In genomic region chr1:92361677-92362076, GRCm38 (mm10) we compare ENCODE assay signal across 20 mouse cellular contexts.
DNase-seq lines count a peak whose midpoint lies in the region; ATAC-seq lines count a peak whose summit lies in the region.
"Had no signal": no experiment of that assay in that cellular context is flagged by ENCODE, and none has a peak within 500 bp of the region (broad histone marks: within the 10 kb centered on the region; RNA-seq: fewer than 3 reads in every experiment).

No protein-coding gene starts in this region.

- H3K4me1 ChIP-seq in forebrain, embryonic 16.5 days (replicated peaks; ENCODE audit: control insufficient read depth, insufficient read depth, low read length): no peaks in the 10 kb centered on the region
- H3K4me1 ChIP-seq in forebrain, embryonic 13.5 days: 0 out of 2 replicates have a peak, but pooled peaks cover 6% of the 10 kb centered on the region
- peaks cover 29% of the 10 kb centered on the region for H3K4me1 ChIP-seq in neural tube, embryonic 13.5 days (replicated peaks)
- peaks cover 9% of the 10 kb centered on the region for H3K4me1 ChIP-seq in midbrain, embryonic 16.5 days (ENCODE audit: control insufficient read depth, insufficient read depth, low read length)
- H3K4me1 ChIP-seq: intestine, embryonic 15.5 days; limb, embryonic 10.5 days had no signal

- H3K27ac ChIP-seq in forebrain, embryonic 16.5 days (ENCODE audit: low read length): peak overlapping the region; percentile 20
- H3K27ac ChIP-seq in forebrain, embryonic 13.5 days: no peak overlapping the region
- peak overlapping the region; percentile 79 for H3K27ac ChIP-seq in neural tube, embryonic 13.5 days (replicated peaks)
- H3K27ac ChIP-seq in midbrain, embryonic 16.5 days (ENCODE audit: low read length): peak overlapping the region; percentile 58
- H3K27ac ChIP-seq: heart, embryonic 13.5 days; intestine, embryonic 15.5 days; limb, embryonic 10.5 days had no signal

- H3K36me3 ChIP-seq in forebrain, embryonic 16.5 days (ENCODE audit: control insufficient read depth, insufficient read depth): no peaks in the 10 kb centered on the region
- H3K36me3 ChIP-seq in forebrain, embryonic 13.5 days (ENCODE audit: poor library complexity, severe bottlenecking): no peaks in the 10 kb centered on the region
- no peaks in the 10 kb centered on the region for H3K36me3 ChIP-seq in neural tube, embryonic 13.5 days
- H3K36me3 ChIP-seq in midbrain, embryonic 16.5 days (ENCODE audit: control insufficient read depth, insufficient read depth, low read length): no peaks in the 10 kb centered on the region
- H3K36me3 ChIP-seq: heart, embryonic 13.5 days; intestine, embryonic 15.5 days; limb, embryonic 10.5 days had no signal

- H3K27me3 ChIP-seq in forebrain, embryonic 16.5 days (replicated peaks; ENCODE audit: control insufficient read depth, insufficient read depth, low read length): no peaks in the 10 kb centered on the region
- no peaks in the 10 kb centered on the region for H3K27me3 ChIP-seq in forebrain, embryonic 13.5 days
- no peaks in the 10 kb centered on the region for H3K27me3 ChIP-seq in neural tube, embryonic 13.5 days
- no peaks in the 10 kb centered on the region for H3K27me3 ChIP-seq in midbrain, embryonic 16.5 days (ENCODE audit: control insufficient read depth, insufficient read depth, low read depth, low read length)
- H3K27me3 ChIP-seq: intestine, embryonic 15.5 days had no signal

- no peaks in the 10 kb centered on the region for H3K9me3 ChIP-seq in forebrain, embryonic 16.5 days (ENCODE audit: control insufficient read depth, low read length)
- H3K9me3 ChIP-seq in forebrain, embryonic 13.5 days (replicated peaks): no peaks in the 10 kb centered on the region
- no peaks in the 10 kb centered on the region for H3K9me3 ChIP-seq in neural tube, embryonic 13.5 days
- no peaks in the 10 kb centered on the region for H3K9me3 ChIP-seq in midbrain, embryonic 16.5 days (replicated peaks; ENCODE audit: control insufficient read depth, low read length, poor library complexity, severe bottlenecking)
- H3K9me3 ChIP-seq: heart, embryonic 13.5 days; intestine, embryonic 15.5 days; limb, embryonic 10.5 days had no signal

- WGBS in forebrain, embryonic 16.5 days: 52% methylated on average over 7 of the region's 7 CpGs
- WGBS in forebrain, embryonic 13.5 days: 63% methylated on average over 7 of the region's 7 CpGs
- 52% methylated on average over 7 of the region's 7 CpGs for WGBS in neural tube, embryonic 13.5 days
- 48% methylated on average over 7 of the region's 7 CpGs for WGBS in midbrain, embryonic 16.5 days

- ATAC-seq in forebrain, embryonic 16.5 days: 0 out of 2 replicates have a peak, but pooled peaks have one; percentile 33
- no peak for ATAC-seq in forebrain, embryonic 13.5 days
- ATAC-seq in neural tube, embryonic 13.5 days (ENCODE audit: low read depth): peak; percentile 44; the same call in 1 of the 2 replicates
- ATAC-seq in midbrain, embryonic 16.5 days: 0 out of 2 replicates have a peak, but pooled peaks have one; percentile 33
- no peak for ATAC-seq in CD4-positive, CD25-positive, alpha-beta regulatory T cell, adult 4 months
- ATAC-seq: intestine, embryonic 15.5 days; liver, postnatal 0 days had no signal

- no peak overlapping the region for H3K9ac ChIP-seq in forebrain, embryonic 16.5 days (replicated peaks; ENCODE audit: low read depth, low read length)
- H3K9ac ChIP-seq in forebrain, embryonic 13.5 days: no peak overlapping the region
- no peak overlapping the region for H3K9ac ChIP-seq in neural tube, embryonic 13.5 days
- no peak overlapping the region for H3K9ac ChIP-seq in midbrain, embryonic 16.5 days (ENCODE audit: low read depth, low read length)
- H3K9ac ChIP-seq: heart, embryonic 13.5 days; intestine, embryonic 15.5 days; liver, postnatal 0 days had no signal

- H3K4me2 ChIP-seq in forebrain, embryonic 16.5 days (ENCODE audit: low read length): no peak overlapping the region
- H3K4me2 ChIP-seq in forebrain, embryonic 13.5 days: no peak overlapping the region
- no peak overlapping the region for H3K4me2 ChIP-seq in neural tube, embryonic 13.5 days
- no peak overlapping the region for H3K4me2 ChIP-seq in midbrain, embryonic 16.5 days (ENCODE audit: low read length)
- H3K4me2 ChIP-seq: heart, embryonic 13.5 days; intestine, embryonic 15.5 days had no signal

- no peak for DNase-seq in neural tube, embryonic 10.5 days (ENCODE audit: extremely low spot score, low spot score)
- no peak for DNase-seq in cerebellum, adult 11-12 months
- DNase-seq: cerebellum, adult 8-10 months; gastrocnemius, postnatal 10 days; heart, adult 18-20 months; heart, postnatal 36 days; kidney, postnatal 36 days; liver, postnatal 0 days; lung, postnatal 14 days; right cerebral cortex, adult 18-20 months; thymus, postnatal 36 days had no signal

- H3K4me3 ChIP-seq in forebrain, embryonic 16.5 days (replicated peaks; ENCODE audit: low read length): no peak overlapping the region
- H3K4me3 ChIP-seq in forebrain, embryonic 13.5 days: no peak overlapping the region
- no peak overlapping the region for H3K4me3 ChIP-seq in neural tube, embryonic 13.5 days
- H3K4me3 ChIP-seq in midbrain, embryonic 16.5 days (ENCODE audit: low read depth, low read length): no peak overlapping the region
- H3K4me3 ChIP-seq: heart, embryonic 13.5 days; intestine, embryonic 15.5 days; limb, embryonic 10.5 days; myocyte had no signal

Comparison
In these comparisons a context has a peak if more than half of its experiments do, and no peak if none do; other contexts are left out.
1. ATAC-seq: peak in forebrain, embryonic 16.5 days (single experiment), neural tube, embryonic 13.5 days (single experiment) and midbrain, embryonic 16.5 days (single experiment); none in forebrain, embryonic 13.5 days (single experiment) and CD4-positive, CD25-positive, alpha-beta regulatory T cell, adult 4 months (single experiment).